9 mouse cellular contexts compared by ENCODE assay signal in genomic region chr13:4129100-4129499, GRCm38 (mm10). TPM values are rescaled to one million over a fixed set of nuclear protein-coding genes. Genes with fewer than 3 reads are reported as not detected.
A peak's percentile ranks its signal among the peaks of the same experiment; 100 is the strongest.
DNase-seq lines count a peak whose midpoint lies in the region; ATAC-seq lines count a peak whose summit lies in the region.
"Had no signal": no experiment of that assay in that cellular context is flagged by ENCODE, and none has a peak within 500 bp of the region (broad histone marks: within the 10 kb centered on the region; RNA-seq: fewer than 3 reads in every experiment).

No protein-coding gene starts in this region.

- H3K36me3 ChIP-seq in midbrain, embryonic 11.5 days (ENCODE audit: control insufficient read depth, insufficient read depth, low read length): no peaks in the 10 kb centered on the region
- no peaks in the 10 kb centered on the region for H3K36me3 ChIP-seq in midbrain, embryonic 16.5 days (ENCODE audit: control insufficient read depth, insufficient read depth, low read length)
- H3K36me3 ChIP-seq in neural tube, embryonic 11.5 days (ENCODE audit: control insufficient read depth, insufficient read depth, low read length): no peaks in the 10 kb centered on the region
- no peaks in the 10 kb centered on the region for H3K36me3 ChIP-seq in intestine, embryonic 15.5 days
- H3K36me3 ChIP-seq: lung, embryonic 15.5 days had no signal

- no peak overlapping the region for H3K27ac ChIP-seq in midbrain, embryonic 11.5 days (ENCODE audit: low read depth, low read length)
- H3K27ac ChIP-seq in midbrain, embryonic 16.5 days (ENCODE audit: low read length): no peak overlapping the region
- H3K27ac ChIP-seq in neural tube, embryonic 11.5 days (ENCODE audit: low read depth, low read length): no peak overlapping the region
- H3K27ac ChIP-seq in intestine, embryonic 15.5 days: no peak overlapping the region
- H3K27ac ChIP-seq: lung, embryonic 15.5 days had no signal

- H3K4me1 ChIP-seq in midbrain, embryonic 11.5 days (ENCODE audit: control insufficient read depth, insufficient read depth, low read length): no peaks in the 10 kb centered on the region
- no peaks in the 10 kb centered on the region for H3K4me1 ChIP-seq in midbrain, embryonic 16.5 days (ENCODE audit: control insufficient read depth, insufficient read depth, low read length)
- no peaks in the 10 kb centered on the region for H3K4me1 ChIP-seq in neural tube, embryonic 11.5 days (ENCODE audit: control insufficient read depth, insufficient read depth, low read length)
- H3K4me1 ChIP-seq in intestine, embryonic 15.5 days (replicated peaks): no peaks in the 10 kb centered on the region
- H3K4me1 ChIP-seq: lung, embryonic 15.5 days had no signal

- no peak overlapping the region for H3K4me2 ChIP-seq in midbrain, embryonic 11.5 days
- H3K4me2 ChIP-seq in midbrain, embryonic 16.5 days (ENCODE audit: low read length): no peak overlapping the region
- no peak overlapping the region for H3K4me2 ChIP-seq in neural tube, embryonic 11.5 days (ENCODE audit: low read depth)
- no peak overlapping the region for H3K4me2 ChIP-seq in intestine, embryonic 15.5 days (replicated peaks)
- H3K4me2 ChIP-seq: lung, embryonic 15.5 days had no signal

- H3K9me3 ChIP-seq in midbrain, embryonic 11.5 days (ENCODE audit: control insufficient read depth, low read length): no peaks in the 10 kb centered on the region
- no peaks in the 10 kb centered on the region for H3K9me3 ChIP-seq in midbrain, embryonic 16.5 days (replicated peaks; ENCODE audit: control insufficient read depth, low read length, poor library complexity, severe bottlenecking)
- H3K9me3 ChIP-seq in neural tube, embryonic 11.5 days (ENCODE audit: control insufficient read depth, low read length): no peaks in the 10 kb centered on the region
- no peaks in the 10 kb centered on the region for H3K9me3 ChIP-seq in intestine, embryonic 15.5 days
- H3K9me3 ChIP-seq: lung, embryonic 15.5 days had no signal

- peak; percentile 42 to 57 for DNase-seq in cerebellum, postnatal 10 days
- no peak for DNase-seq in cerebellum, adult 9-11 months
- DNase-seq in midbrain, embryonic 11.5 days (ENCODE audit: low spot score, missing footprints): no peak
- DNase-seq in embryo, embryonic 11 days: peak; percentile 48
- peak; percentile 38 for DNase-seq in kidney, postnatal 10 days
- peak; percentile 10 for DNase-seq in neural tube, embryonic 11.5 days (ENCODE audit: low spot score)

- H3K27me3 ChIP-seq in midbrain, embryonic 11.5 days (ENCODE audit: control insufficient read depth, insufficient read depth, low read length): no peaks in the 10 kb centered on the region
- no peaks in the 10 kb centered on the region for H3K27me3 ChIP-seq in midbrain, embryonic 16.5 days (ENCODE audit: control insufficient read depth, insufficient read depth, low read depth, low read length)
- no peaks in the 10 kb centered on the region for H3K27me3 ChIP-seq in neural tube, embryonic 11.5 days (ENCODE audit: control insufficient read depth, insufficient read depth, low read length)
- H3K27me3 ChIP-seq in intestine, embryonic 15.5 days (replicated peaks): no peaks in the 10 kb centered on the region
- H3K27me3 ChIP-seq: lung, embryonic 15.5 days had no signal

- no peak overlapping the region for H3K4me3 ChIP-seq in midbrain, embryonic 11.5 days (ENCODE audit: low read depth, low read length)
- H3K4me3 ChIP-seq in midbrain, embryonic 16.5 days (ENCODE audit: low read depth, low read length): no peak overlapping the region
- no peak overlapping the region for H3K4me3 ChIP-seq in neural tube, embryonic 11.5 days (ENCODE audit: low read depth, low read length)
- H3K4me3 ChIP-seq in intestine, embryonic 15.5 days (replicated peaks): no peak overlapping the region
- H3K4me3 ChIP-seq: lung, embryonic 15.5 days had no signal

- WGBS in midbrain, embryonic 11.5 days: 48% methylated on average over 5 of the region's 5 CpGs
- WGBS in midbrain, embryonic 16.5 days: 47% methylated on average over 5 of the region's 5 CpGs
- WGBS in neural tube, embryonic 11.5 days: 47% methylated on average over 5 of the region's 5 CpGs
- 40% methylated on average over 5 of the region's 5 CpGs for WGBS in intestine, embryonic 15.5 days

- no peak overlapping the region for H3K9ac ChIP-seq in midbrain, embryonic 11.5 days (ENCODE audit: low read length)
- no peak overlapping the region for H3K9ac ChIP-seq in midbrain, embryonic 16.5 days (ENCODE audit: low read depth, low read length)
- H3K9ac ChIP-seq in neural tube, embryonic 11.5 days (ENCODE audit: low read length): no peak overlapping the region
- H3K9ac ChIP-seq in intestine, embryonic 15.5 days: no peak overlapping the region
- H3K9ac ChIP-seq: lung, embryonic 15.5 days had no signal

- peak; percentile 68; the same call in 1 of the 2 replicates for ATAC-seq in midbrain, embryonic 11.5 days (ENCODE audit: low FRiP score)
- no peak for ATAC-seq in midbrain, embryonic 16.5 days
- ATAC-seq in neural tube, embryonic 11.5 days (ENCODE audit: insufficient read depth, low FRiP score, low TSS enrichment): peak; percentile 45; the same call in 1 of the 2 replicates
- no peak for ATAC-seq in intestine, embryonic 15.5 days

RNA-seq across cellular contexts. Expression of gene Akr1c18, which starts 21.4 kb away (rescaled TPM):
- not detected in 2 replicates for polyA plus RNA-seq in midbrain, embryonic 11.5 days (2014; fragmentation: Nextera tagmentation; extraction: Ambion mirVana)
- not detected in 2 replicates for polyA plus RNA-seq in midbrain, embryonic 16.5 days (2015; fragmentation: Nextera tagmentation; extraction: Ambion mirVana)
- polyA plus RNA-seq in neural tube, embryonic 11.5 days (2014; fragmentation: Nextera tagmentation; extraction: Ambion mirVana): not detected in 2 replicates
- polyA plus RNA-seq in intestine, embryonic 15.5 days (2015; fragmentation: Nextera tagmentation; extraction: Ambion mirVana): 0.28 and 0.46 TPM in 2 replicates

Comparison
In these comparisons a context has a peak if more than half of its experiments do, and no peak if none do; other contexts are left out.
1. DNase-seq: peak in cerebellum, postnatal 10 days (2 of 2), embryo, embryonic 11 days (single experiment), kidney, postnatal 10 days (single experiment) and neural tube, embryonic 11.5 days (single experiment); none in cerebellum, adult 9-11 months (single experiment) and midbrain, embryonic 11.5 days (single experiment).
2. ATAC-seq: peak in midbrain, embryonic 11.5 days (single experiment) and neural tube, embryonic 11.5 days (single experiment); none in midbrain, embryonic 16.5 days (single experiment) and intestine, embryonic 15.5 days (single experiment).